Mouse (Mus musculus): ENCODE data around the gene Gdf15.
A peak's percentile ranks its signal among the peaks of the same experiment; 100 is the strongest.

The Gdf15 gene

DNA sequence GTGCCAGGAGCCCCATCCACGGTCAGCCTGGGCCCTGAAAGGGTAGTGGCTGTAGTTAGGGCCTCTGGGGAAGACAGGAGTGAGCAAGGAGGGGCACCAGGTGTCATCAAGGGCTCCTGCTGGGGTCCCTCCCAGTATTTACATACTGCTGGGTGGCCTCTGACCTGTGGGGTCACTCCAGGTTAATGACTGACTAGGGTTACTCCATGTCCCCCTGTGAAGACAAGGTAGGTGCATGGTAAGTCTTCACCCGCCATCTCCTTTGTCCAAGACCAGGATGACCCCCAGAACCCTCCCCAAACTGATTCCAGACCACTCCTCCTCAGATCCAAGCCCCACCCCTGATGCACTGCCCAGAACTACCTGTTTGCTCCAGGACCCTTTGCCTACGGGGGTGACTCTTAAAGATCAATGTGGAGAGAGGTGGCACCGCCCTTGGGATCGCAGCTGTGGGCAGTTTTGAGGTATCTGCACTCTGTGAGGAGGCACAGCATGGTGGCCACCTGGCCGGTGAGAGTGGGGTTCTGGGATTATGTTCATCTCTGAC lies at the start of gene Gdf15:
Gene Gdf15, minus strand, starts transcription at position 111 of the 547 bp plus-strand sequence.
- no peak for DNase-seq (ENCODE audit: low spot score)

DNA sequence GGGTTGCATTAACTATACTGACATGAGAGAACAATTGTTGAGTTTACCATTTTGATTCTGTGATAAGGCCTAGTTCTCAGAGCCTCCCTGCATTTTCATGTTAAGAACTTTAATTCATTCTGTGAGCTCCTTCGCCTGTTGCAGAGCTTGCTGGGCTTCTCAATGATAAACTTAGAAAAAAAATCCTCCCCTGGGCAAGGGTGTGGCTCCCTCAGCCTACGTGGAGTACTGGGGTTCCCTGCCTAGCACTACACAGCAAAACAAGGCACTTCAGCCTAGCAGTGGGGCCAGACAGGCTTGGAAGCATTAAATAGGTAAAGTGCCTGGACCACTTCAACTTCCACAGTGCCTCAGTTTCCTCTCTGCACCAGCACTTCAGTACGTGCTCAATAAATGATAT lies 49.2 kb upstream of the Gdf15 start:
- DNase-seq (ENCODE audit: low spot score), result no peak

DNA sequence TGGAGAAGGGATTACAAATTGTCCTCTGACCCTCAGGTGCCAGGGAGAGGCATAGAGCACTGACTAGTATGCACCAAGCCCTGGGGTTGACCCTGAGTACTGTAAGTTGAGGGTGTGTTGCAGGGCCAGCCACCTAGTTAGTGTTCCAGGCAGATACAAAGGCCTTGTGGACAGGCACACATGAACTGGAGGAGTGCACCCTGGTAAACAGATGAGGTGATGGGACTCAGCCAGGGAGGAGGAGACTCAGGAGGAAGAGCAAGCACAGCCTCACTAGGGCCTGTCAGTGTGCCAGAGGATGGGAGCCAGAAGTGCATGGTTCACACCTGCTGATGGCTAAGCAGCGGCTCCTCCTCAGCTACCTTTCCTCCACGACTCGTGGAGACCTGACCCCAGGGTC lies 47.8 kb upstream of the Gdf15 start:
- DNase-seq (ENCODE audit: low spot score), result no peak

DNA sequence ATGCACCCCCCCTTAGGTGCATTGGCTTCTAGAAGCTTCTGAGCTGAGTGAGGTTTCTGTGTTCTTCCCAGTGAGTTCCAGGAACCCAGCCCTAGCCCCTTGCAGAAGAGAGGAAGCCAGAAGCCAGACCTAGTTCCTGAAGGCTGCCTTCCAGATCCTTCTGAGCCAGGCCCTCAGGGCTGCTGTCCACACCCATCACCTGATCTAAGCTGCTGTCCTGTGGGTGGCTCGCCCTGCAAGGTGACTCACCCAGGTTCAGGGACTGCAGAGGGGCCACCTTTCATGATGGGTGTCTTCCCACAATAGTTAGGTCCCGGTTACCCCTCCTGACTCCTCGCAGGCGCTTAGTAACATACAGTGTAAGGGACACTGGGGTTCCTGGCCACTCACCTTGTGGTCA lies 47.1 kb upstream of the Gdf15 start:
- DNase-seq (ENCODE audit: low spot score), result no peak

GRCm38 (mm10) chr8:70678679-70679078 lies 46.4 kb upstream of the Gdf15 start:
- DNase-seq (ENCODE audit: low spot score), result no peak

DNA sequence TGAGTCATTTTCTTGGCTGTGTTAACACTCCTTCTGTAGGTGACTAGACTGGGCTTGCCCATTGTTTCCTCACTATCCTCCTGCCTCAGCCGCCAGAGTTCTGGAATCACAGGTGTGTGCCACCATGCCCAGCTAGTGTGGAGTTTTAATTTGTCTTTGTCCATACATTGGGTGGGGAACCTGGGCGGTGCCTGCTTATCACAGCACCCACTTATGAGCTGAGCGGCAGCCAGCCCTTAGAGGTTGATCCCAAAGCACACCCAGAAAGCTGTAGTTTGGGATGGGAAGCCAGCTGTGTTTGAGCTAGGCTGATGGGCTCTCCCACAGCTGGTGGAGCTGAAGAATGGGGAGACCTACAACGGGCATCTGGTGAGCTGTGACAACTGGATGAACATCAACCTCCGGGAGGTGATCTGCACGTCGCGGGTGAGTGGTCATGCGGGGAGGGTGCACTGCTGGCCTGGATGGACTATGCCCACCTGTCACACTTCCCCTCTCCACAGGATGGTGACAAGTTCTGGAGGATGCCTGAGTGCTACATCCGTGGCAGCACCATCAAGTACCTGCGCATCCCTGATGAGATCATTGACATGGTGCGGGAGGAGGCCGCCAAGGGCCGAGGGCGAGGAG lies 45.3 kb upstream of the Gdf15 start:
- DNase-seq (ENCODE audit: low spot score), result no peak

- DNase-seq (ENCODE audit: low spot score), result no peak
Observed at GRCm38 (mm10) chr8:70675336-70675735, 43.1 kb upstream of the Gdf15 start.

DNA sequence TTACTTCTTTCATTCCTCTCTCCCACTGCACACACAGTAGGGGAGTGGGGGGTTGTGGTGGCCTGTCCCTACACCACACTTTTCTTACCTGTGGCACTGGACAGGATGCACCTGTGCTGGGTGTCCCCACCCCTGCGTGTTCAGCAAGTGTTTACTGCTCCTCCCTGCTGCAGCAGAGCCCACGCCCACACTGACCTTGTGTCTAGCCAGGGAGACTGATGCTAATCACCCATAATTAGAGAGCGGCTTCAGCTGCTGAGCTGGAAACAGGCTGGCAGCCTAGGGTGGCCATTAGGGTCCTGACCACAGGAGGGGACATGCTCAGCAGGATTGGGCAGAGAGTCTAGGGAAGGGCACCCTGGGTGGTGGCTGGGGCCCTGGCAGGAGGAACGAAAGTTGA lies 42.5 kb upstream of the Gdf15 start:
- DNase-seq (ENCODE audit: low spot score), result no peak

DNA sequence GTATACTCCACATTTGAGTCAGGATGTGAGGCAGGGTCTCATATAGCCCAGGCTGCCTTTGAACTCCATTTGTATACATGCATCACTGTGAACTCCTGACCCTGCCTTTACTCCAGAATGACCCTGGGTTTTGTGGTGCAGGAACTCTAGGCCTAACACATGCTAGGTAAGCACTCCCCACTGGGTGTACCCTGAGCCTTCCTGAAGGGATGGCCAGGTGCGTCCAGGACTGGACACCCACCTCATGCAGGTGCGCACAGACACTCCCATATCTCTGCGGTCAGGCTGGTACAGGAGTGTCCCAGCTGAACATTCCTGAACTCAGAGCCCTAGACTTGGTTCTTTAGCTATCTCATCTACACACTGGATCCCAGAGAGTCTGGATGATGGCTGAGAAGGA lies 41.9 kb upstream of the Gdf15 start:
- DNase-seq (ENCODE audit: low spot score), result no peak

DNA sequence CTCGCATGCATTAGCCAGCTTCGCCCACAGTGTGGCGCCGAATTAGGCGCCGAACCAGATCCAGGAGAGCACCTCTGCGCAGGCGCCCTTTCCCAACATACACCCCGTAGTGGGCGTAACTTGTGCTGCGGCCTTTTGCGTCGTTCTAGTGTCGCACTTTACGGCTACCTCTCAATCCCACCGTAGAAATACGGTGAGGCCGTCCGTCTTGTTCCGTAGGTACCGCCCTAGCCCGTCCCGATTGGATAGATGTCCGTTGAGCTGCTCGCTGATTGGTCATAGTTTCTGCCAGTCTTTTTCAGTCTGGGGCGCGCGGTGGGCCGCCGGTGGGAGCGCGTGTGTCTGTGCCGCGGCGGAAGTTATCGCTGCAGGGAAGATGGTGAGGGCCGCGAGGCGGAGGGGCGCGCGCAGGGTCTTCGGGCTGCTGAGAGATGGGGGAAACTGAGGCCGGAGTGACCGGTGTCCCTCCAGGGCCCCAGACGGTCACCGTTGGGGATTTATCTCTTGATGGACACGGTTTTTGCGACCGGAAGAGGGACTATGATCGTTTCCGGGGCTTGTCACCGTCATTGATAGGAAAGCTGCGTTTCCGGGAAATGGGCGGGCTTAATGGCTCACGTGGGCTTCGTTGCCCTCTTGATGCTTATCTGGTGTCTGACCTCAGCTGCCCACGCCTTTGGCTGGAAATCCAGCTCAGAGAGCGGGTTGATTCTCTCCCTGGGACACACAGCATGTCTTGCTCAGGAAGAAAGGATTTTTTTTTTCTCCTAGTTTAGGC lies 41.0 kb upstream of the Gdf15 start, which contains the start of gene Lsm4:
Gene Lsm4, plus strand, starts transcription at position 170 of the 778 bp plus-strand sequence.
- peak; percentile 99 for DNase-seq (ENCODE audit: low spot score)

DNA sequence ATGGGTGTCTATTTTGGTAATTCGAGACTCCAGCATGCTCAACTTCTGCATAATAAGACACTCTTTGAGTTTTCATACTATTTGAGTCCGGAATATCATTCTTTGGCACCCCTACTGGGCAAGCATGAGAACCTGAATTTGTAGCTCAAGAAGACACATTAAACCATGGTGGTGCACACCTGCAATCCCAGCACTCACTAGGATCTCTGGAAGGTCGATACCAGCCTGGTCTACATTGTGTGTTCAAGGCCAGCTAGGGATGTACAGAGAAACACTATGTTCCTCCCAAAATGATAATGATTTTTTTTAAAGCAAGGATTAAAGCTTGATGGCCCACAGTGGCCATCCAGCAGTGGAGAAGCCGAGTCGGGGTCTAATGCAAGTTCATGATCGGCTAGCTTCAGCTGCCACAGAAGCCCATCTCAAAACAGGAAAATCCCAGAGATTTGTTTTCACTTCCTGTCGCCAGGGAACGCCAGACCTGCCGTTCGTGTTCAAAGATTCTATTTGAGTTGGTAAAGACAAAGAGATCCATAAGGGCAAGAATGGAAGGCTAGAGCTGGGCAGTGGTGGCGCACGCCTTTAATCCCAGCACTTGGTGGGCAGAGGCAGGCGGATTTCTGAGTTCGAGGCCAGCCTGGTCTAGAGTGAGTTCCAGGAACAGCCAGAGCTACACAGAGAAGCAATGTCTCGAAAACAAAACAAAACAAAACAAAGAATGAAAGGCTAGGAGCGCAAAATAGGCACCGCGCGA lies 40.2 kb upstream of the Gdf15 start:
- DNase-seq (ENCODE audit: low spot score), result no peak

GRCm38 (mm10) chr8:70671615-70672324 lies 39.5 kb upstream of the Gdf15 start:
- peak; percentile 45 for DNase-seq (ENCODE audit: low spot score)

DNA sequence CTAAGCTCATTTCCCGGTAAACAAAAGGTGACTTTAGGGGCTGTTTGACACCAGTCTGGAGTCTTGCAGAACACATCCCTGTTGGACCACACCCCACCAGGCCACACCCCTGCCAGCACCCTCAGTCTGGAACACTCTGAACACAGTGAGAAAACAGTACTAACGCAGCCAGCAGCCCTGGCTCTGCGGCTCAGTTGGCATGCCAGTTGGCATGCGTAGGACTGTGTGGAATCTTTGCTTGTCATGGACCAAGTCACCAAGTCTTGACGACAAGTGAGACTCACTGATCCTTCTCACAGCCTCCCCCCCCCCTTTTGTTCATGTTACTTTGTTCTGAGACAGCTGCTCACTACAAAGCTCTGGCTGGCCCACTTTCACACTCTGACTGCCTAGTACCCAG lies 34.8 kb upstream of the Gdf15 start:
- DNase-seq (ENCODE audit: low spot score), result peak; percentile 60

DNA sequence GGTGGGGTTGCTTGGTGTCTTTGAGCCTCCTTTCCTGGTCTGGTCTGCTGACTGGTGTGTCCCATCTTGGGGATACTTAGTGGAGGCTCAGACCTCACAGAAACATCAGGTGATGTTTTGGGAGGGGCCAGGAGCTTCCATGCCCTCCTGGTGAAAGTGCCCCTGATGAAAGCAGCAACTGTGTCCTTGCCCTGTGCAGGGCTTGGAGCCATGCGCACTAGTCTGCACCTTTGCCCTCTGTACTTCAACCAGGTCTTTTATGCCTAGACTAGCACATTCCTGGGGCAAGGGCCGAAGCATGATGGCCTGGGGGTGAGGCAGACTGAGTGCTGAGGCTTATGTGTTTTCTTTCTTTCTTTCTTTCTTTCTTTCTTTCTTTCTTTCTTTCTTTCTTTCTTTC lies 33.3 kb upstream of the Gdf15 start:
- no peak for DNase-seq (ENCODE audit: low spot score)

DNA sequence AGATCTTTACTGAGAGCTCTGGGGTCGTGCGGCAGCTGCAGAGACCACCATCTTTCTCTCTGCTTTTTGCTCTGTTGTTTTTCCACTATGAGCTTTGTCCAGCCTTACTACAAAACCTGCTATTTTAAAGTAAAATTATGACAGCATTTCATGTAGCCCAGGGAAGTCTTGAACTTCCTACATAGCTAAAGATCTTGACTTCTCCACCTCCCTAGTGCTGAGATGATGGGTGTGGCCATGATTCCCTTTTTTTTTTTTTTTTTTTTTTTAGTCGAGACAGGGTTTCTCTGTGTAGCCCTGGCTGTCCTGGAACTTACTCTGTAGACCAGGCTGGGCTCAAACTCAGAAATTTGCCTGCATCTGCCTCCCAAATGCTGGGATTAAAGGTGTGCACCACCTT lies 32.4 kb upstream of the Gdf15 start:
- no peak for DNase-seq (ENCODE audit: low spot score)

- DNase-seq (ENCODE audit: low spot score), result no peak
Observed at GRCm38 (mm10) chr8:70663691-70664090, 31.4 kb upstream of the Gdf15 start.

DNA sequence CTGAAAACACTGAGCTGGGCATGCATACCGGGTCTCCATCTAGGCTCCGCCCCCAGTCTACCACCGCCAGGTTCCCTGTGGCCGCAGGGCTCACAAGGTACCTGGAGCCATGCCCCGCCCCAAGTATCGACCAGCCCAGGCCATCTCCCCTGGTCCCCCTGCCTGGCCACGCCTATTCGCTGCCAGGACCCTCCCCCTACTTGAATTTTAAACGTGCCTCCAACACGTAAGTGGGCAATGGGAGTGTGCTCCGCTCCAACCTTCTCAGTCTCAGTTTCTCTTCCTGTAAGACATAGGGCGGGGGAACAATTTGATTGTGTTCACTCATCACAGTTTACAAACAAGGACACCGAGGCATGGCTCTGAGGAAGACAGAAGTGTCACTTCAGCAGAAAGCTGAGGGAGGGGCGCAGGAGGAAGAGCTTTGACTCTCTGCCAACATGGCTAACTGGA lies 28.0 kb upstream of the Gdf15 start, which contains the start of gene Pgpep1:
Gene Pgpep1, minus strand, starts transcription at position 116 of the 453 bp plus-strand sequence.
- peak; percentile 62 for DNase-seq (ENCODE audit: low spot score)

DNA sequence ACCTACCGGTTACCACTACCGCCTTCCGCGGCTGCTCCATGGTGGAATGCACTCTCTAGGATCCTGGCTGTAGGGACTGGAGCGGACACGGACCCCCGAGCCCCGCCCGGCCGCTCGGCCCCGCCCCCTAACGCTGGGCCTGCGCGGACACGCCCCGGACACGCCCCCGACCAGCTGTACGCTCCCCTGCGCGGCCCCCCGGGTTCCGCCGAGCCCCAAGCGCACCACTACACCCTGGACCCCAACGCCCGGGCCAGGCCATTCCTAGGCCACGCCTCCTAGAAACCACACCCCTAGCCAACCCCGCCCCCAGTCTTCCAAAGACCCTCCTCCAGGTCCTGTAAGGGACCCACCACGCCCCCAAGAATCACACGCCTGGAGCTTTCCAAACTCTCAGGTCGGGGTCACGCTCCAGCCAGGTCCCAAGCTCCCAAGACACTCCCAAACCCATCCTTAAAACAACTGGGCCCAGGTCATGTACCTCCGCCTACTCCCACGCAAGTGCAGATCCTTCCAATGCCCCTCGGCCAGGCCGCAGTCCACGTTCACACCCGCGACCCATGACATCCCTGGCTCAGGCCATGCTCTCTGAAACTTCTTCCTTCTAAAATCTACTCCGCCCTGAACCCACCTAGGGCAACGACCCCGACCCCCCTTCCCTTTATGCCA lies 27.5 kb upstream of the Gdf15 start:
- peak; percentile 90 for DNase-seq (ENCODE audit: low spot score)

DNA sequence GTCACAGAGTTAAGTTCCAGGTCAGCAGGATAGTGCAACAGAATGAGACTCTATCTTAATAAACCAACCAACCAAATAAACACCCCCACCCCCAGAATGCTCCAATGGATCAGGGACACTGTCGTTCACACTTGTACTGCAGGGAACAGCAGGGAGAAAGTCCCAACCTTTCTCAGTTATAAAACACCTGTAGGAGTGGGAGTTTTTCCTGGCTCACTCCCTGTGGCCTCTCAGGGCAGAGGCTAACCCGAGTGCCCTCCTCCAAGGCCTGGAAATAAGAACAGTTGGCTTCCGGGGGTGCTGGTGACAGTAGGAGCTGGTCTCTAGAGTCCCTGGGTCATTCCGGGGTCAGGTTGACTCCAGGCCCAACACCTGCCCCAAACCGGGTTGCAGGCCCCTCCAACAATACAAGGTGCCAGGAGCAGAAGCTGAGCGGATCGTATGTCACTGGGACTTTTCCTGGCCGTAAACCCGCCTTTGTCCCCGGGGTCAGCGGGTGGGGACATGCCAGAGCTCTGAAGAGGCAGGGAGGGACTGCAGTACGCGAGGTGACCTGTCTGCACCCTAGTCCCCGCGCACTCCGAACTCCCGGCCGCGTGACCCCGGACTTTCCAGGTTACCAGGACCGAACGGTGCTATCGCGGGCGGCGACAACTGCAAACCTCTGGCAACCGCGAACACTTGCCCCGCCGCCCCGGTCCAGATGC lies 26.8 kb upstream of the Gdf15 start:
- no peak for DNase-seq (ENCODE audit: low spot score)

- DNase-seq (ENCODE audit: low spot score), result no peak
Observed at GRCm38 (mm10) chr8:70657739-70658138, 25.5 kb upstream of the Gdf15 start.

DNA sequence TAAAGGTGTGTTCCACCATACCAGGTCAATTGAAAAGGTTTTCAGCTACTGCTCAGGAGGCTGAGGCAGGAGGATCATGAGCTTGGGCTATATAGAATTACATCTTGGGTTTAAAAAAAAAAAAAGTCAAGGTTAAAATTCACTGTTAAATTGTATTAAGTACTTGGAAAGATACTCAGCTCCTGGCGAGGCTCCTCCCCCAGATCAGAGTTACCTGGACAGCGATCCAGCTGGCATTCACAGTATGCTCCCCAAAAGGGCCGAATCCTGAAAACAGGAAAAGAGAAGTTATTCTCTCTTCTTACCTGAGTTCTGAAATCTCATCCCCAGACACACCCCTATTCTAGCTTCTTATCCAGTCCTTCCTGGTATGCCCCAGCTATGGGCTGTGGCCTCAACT lies 25.0 kb upstream of the Gdf15 start:
- DNase-seq (ENCODE audit: low spot score), result no peak

All from lung, postnatal 25 days (tissue).